Mouse (Mus musculus): ENCODE data around the gene Ralb. TPM values are rescaled to one million over a fixed set of nuclear protein-coding genes. Genes with fewer than 3 reads are reported as not detected.

Gene Ralb
- polyA plus RNA-seq, 2 experiments: 49.4 to 110 TPM

- H3K27ac ChIP-seq (replicated peaks; ENCODE audit: low read depth, low read length): no peak overlapping the region
- no peak overlapping the region for H3K9ac ChIP-seq (ENCODE audit: low read depth, low read length, severe bottlenecking)
- H3K4me3 ChIP-seq (replicated peaks; ENCODE audit: low read length): no peak overlapping the region
- WGBS: 94% methylated on average over 3 of the region's 3 CpGs
- no peak for TF ChIP-seq POLR2A (IDR thresholded peaks at IDR 0.05; ENCODE audit: borderline replicate concordance, extremely low read depth, insufficient read depth, insufficient read length)
- ATAC-seq (ENCODE audit: low FRiP score, low read depth) (no peak), DNase-seq (ENCODE audit: low spot score) (no peak)
- H3K4me2 ChIP-seq (replicated peaks; ENCODE audit: low read depth, low read length, severe bottlenecking): no peak overlapping the region
- no peaks in the 10 kb centered on the region for H3K9me3 ChIP-seq (ENCODE audit: control insufficient read depth, low read length)
- no peaks in the 10 kb centered on the region for H3K27me3 ChIP-seq (ENCODE audit: control insufficient read depth, insufficient read depth, low read length)
- H3K4me1 ChIP-seq (ENCODE audit: control insufficient read depth, insufficient read depth, low read length): no peaks in the 10 kb centered on the region
- no peaks in the 10 kb centered on the region for H3K36me3 ChIP-seq (ENCODE audit: control insufficient read depth, insufficient read depth, low read length)
Measured at GRCm38 (mm10) chr1:119546490-119546889, 41.9 kb upstream of the Ralb start.

DNA sequence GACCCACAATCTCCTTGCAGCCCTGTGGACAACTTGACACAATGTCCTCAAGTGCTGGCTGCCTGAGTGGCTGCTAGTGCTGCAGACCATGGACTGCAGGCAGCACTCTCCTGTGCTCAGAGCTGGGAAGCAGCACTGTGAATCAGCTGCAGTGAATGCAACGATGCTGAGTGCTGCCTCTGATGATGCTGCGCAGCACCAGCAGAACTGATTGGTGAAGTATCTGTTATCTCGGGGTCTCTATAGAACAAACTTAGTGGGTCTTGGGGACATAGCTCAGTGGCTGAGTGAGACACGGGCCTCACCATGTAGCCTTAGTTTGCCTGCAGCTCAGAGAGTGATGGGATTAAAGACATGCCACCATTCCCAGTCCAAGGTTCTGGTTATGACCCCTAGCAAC lies 41.1 kb upstream of the Ralb start:
- ATAC-seq (ENCODE audit: low FRiP score, low read depth): no peak
- Histone ChIP-seq H3K27me3 (ENCODE audit: control insufficient read depth, insufficient read depth, low read length) (no peaks in the 10 kb centered on the region), H3K9me3 (ENCODE audit: control insufficient read depth, low read length) (no peaks in the 10 kb centered on the region), H3K4me2 (replicated peaks; ENCODE audit: low read depth, low read length, severe bottlenecking) (no peak overlapping the region), H3K36me3 (ENCODE audit: control insufficient read depth, insufficient read depth, low read length) (no peaks in the 10 kb centered on the region), H3K9ac (ENCODE audit: low read depth, low read length, severe bottlenecking) (no peak overlapping the region), H3K4me1 (ENCODE audit: control insufficient read depth, insufficient read depth, low read length) (no peaks in the 10 kb centered on the region), H3K27ac (replicated peaks; ENCODE audit: low read depth, low read length) (no peak overlapping the region), H3K4me3 (replicated peaks; ENCODE audit: low read length) (no peak overlapping the region)
- no peak for TF ChIP-seq POLR2A (IDR thresholded peaks at IDR 0.05; ENCODE audit: borderline replicate concordance, extremely low read depth, insufficient read depth, insufficient read length)
- DNase-seq (ENCODE audit: low spot score): no peak
- WGBS: 90% methylated on average over 4 of the region's 4 CpGs

- TF ChIP-seq POLR2A (IDR thresholded peaks at IDR 0.05; ENCODE audit: borderline replicate concordance, extremely low read depth, insufficient read depth, insufficient read length): no peak
- no peak overlapping the region for H3K4me3 ChIP-seq (replicated peaks; ENCODE audit: low read length)
- no peaks in the 10 kb centered on the region for H3K27me3 ChIP-seq (ENCODE audit: control insufficient read depth, insufficient read depth, low read length)
- no peaks in the 10 kb centered on the region for H3K36me3 ChIP-seq (ENCODE audit: control insufficient read depth, insufficient read depth, low read length)
- WGBS: 65% methylated on average over 2 of the region's 2 CpGs
- ATAC-seq (ENCODE audit: low FRiP score, low read depth) (no peak), DNase-seq (ENCODE audit: low spot score) (no peak)
- H3K9ac ChIP-seq (ENCODE audit: low read depth, low read length, severe bottlenecking): no peak overlapping the region
- no peak overlapping the region for H3K4me2 ChIP-seq (replicated peaks; ENCODE audit: low read depth, low read length, severe bottlenecking)
- H3K9me3 ChIP-seq (ENCODE audit: control insufficient read depth, low read length): no peaks in the 10 kb centered on the region
- no peaks in the 10 kb centered on the region for H3K4me1 ChIP-seq (ENCODE audit: control insufficient read depth, insufficient read depth, low read length)
- H3K27ac ChIP-seq (replicated peaks; ENCODE audit: low read depth, low read length): no peak overlapping the region
Measured at GRCm38 (mm10) chr1:119545164-119545563, 40.6 kb upstream of the Ralb start.

DNA sequence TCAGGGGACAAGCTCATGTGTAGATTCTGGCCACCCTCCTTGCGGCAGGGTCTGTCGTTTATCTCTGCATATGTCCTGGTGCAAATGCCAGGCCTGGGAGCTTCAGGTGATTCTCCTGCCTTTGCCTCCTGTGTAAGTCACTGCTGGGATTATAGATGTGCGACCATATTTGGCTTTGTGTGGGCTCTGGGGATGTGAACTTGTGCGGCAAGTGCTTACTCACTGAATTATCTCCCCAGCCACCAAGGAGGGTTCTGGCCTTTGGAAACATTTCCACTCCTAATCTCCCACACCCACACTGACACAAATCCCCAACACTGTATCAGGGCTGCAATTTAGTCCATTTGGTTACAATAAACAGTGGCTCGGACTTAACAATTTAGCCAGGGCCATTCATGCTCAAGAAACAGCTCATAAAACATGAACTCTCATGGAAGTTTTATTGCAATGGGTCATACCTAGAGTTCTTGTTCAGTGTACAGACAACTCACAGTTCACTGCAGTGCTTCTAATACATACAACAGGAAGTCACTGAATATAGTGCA lies 40.1 kb upstream of the Ralb start:
- DNase-seq (ENCODE audit: low spot score) (no peak), ATAC-seq (ENCODE audit: low FRiP score, low read depth) (no peak)
- H3K27ac ChIP-seq (replicated peaks; ENCODE audit: low read depth, low read length): no peak overlapping the region
- no peaks in the 10 kb centered on the region for H3K9me3 ChIP-seq (ENCODE audit: control insufficient read depth, low read length)
- no peak overlapping the region for H3K4me3 ChIP-seq (replicated peaks; ENCODE audit: low read length)
- H3K27me3 ChIP-seq (ENCODE audit: control insufficient read depth, insufficient read depth, low read length): no peaks in the 10 kb centered on the region
- WGBS: 62% methylated on average over 5 of the region's 5 CpGs
- no peak overlapping the region for H3K4me2 ChIP-seq (replicated peaks; ENCODE audit: low read depth, low read length, severe bottlenecking)
- TF ChIP-seq POLR2A (IDR thresholded peaks at IDR 0.05; ENCODE audit: borderline replicate concordance, extremely low read depth, insufficient read depth, insufficient read length): no peak
- no peaks in the 10 kb centered on the region for H3K4me1 ChIP-seq (ENCODE audit: control insufficient read depth, insufficient read depth, low read length)
- H3K36me3 ChIP-seq (ENCODE audit: control insufficient read depth, insufficient read depth, low read length): no peaks in the 10 kb centered on the region
- H3K9ac ChIP-seq (ENCODE audit: low read depth, low read length, severe bottlenecking): no peak overlapping the region

GRCm38 (mm10) chr1:119543316-119543715 lies 38.7 kb upstream of the Ralb start:
- Histone ChIP-seq H3K9ac (ENCODE audit: low read depth, low read length, severe bottlenecking) (no peak overlapping the region), H3K4me2 (replicated peaks; ENCODE audit: low read depth, low read length, severe bottlenecking) (no peak overlapping the region), H3K36me3 (ENCODE audit: control insufficient read depth, insufficient read depth, low read length) (no peaks in the 10 kb centered on the region), H3K27me3 (ENCODE audit: control insufficient read depth, insufficient read depth, low read length) (no peaks in the 10 kb centered on the region), H3K27ac (replicated peaks; ENCODE audit: low read depth, low read length) (no peak overlapping the region), H3K9me3 (ENCODE audit: control insufficient read depth, low read length) (no peaks in the 10 kb centered on the region), H3K4me1 (ENCODE audit: control insufficient read depth, insufficient read depth, low read length) (no peaks in the 10 kb centered on the region), H3K4me3 (replicated peaks; ENCODE audit: low read length) (no peak overlapping the region)
- no peak for TF ChIP-seq POLR2A (IDR thresholded peaks at IDR 0.05; ENCODE audit: borderline replicate concordance, extremely low read depth, insufficient read depth, insufficient read length)
- 92% methylated on average over 6 of the region's 6 CpGs for whole genome bisulfite sequencing
- ATAC-seq (ENCODE audit: low FRiP score, low read depth) (no peak), DNase-seq (ENCODE audit: low spot score) (no peak)

- Histone ChIP-seq H3K36me3 (ENCODE audit: control insufficient read depth, insufficient read depth, low read length) (no peaks in the 10 kb centered on the region), H3K9ac (ENCODE audit: low read depth, low read length, severe bottlenecking) (no peak overlapping the region), H3K4me3 (replicated peaks; ENCODE audit: low read length) (no peak overlapping the region), H3K4me1 (ENCODE audit: control insufficient read depth, insufficient read depth, low read length) (no peaks in the 10 kb centered on the region), H3K9me3 (ENCODE audit: control insufficient read depth, low read length) (no peaks in the 10 kb centered on the region), H3K27me3 (ENCODE audit: control insufficient read depth, insufficient read depth, low read length) (no peaks in the 10 kb centered on the region), H3K27ac (replicated peaks; ENCODE audit: low read depth, low read length) (no peak overlapping the region), H3K4me2 (replicated peaks; ENCODE audit: low read depth, low read length, severe bottlenecking) (no peak overlapping the region)
- no peak for DNase-seq (ENCODE audit: low spot score)
- 64% methylated on average over 3 of the region's 3 CpGs for WGBS
- TF ChIP-seq POLR2A (IDR thresholded peaks at IDR 0.05; ENCODE audit: borderline replicate concordance, extremely low read depth, insufficient read depth, insufficient read length): no peak
- peak; percentile 67 for ATAC-seq (ENCODE audit: low FRiP score, low read depth)
Measured at GRCm38 (mm10) chr1:119541570-119541969, 37.0 kb upstream of the Ralb start.
